Mouse (Mus musculus) layer of hippocampus, adult 9-11 months (tissue): Measurements from ENCODE around the gene Cers1.

ENCODE experiments used
- DNase-seq: peaks from one replicate; pipeline ENCODE4 v3.0.0; 2022

The Cers1 gene

GRCm38 (mm10) chr8:70315624-70316510 is at the start of gene Cers1:
TSS of gene Cers1 (plus strand) at chr8:70315775.
- DNase-seq = peak; percentile 88

DNA sequence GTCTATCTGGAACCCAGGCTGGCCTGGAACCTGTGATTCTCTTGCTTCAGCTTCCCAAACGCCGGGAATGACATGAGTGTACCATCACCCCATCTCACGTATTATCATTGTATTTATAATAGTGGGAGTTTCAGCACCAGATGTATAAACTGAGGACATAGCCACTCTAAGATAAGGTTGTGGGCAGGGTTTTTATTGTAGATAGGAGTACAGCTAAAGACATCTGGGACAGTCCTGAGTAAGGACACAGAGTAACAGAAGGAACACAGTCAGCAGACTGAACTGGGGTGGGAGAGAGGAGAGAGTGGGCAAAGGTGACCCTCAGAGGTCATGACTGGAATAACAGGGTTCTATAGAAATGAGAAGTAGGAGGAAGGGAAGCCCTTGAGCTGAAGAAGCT is 47.9 kb upstream of the Cers1 start:
- DNase-seq = no peak

DNA sequence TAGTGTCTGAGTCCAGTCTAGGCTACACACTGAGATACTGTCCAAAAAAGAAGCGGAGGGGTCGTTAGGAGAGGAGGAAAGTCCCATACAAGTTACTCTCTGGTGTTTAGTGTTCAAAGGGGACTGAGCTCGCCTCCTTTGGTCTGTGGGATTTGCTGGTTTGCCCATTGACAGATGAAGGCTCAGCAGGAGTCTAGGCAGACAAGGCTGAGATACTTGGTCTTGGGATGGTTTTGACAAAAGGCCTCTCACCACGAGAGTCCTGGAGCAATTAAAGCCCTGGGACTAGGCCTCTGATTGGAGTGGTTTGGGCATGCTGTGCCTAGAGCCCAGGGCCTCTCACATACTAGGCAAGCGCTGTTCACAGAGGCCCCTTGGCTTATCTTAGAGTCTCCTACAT is 47.3 kb upstream of the Cers1 start:
- DNase-seq = no peak

- DNase-seq = peak; percentile 29
Measured at GRCm38 (mm10) chr8:70268799-70269565, 46.6 kb upstream of the Cers1 start.

GRCm38 (mm10) chr8:70272949-70273348 is 42.6 kb upstream of the Cers1 start:
- no peak for DNase-seq

DNA sequence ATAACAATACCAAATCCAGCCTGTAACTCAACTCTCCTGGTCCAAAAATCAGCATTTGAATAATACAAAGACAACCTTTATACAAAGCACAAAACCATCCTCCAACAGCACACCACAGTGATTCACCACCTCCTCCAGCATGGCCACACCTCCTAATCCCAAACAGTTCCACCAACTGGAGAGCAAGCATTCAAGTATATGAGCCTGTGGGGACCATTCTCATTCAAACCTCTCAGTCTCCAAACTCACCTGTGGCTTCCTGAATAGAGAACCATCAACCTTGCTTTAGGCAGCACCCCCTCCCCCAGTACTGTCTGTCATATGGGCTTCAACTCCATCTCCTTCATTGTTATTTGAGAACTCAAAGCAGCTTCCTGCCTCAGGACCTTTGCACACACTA is 41.2 kb upstream of the Cers1 start:
- DNase-seq = no peak

GRCm38 (mm10) chr8:70276476-70276875 is 39.1 kb upstream of the Cers1 start:
- no peak for DNase-seq

DNA sequence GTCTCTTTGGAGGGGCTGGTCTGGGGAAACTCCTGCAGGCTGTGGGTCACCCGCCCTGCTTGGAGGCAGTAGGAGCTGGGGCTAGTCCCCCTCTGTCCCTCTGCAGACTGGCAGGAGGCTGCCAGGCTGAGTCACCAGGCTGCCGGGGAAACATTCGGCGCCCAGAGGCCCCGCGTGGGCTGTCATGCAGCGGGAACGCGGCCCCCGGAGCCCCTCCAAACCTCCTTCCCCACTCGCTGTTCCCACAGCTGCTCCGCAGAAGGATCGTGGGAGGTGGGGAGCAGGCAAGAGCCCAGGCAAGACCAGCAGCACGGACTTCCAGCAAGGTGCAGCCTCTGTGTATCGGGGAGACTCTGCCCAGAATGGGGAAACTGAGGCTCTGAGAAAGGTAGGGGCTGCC is 37.4 kb upstream of the Cers1 start:
- peak; percentile 73 for DNase-seq

DNA sequence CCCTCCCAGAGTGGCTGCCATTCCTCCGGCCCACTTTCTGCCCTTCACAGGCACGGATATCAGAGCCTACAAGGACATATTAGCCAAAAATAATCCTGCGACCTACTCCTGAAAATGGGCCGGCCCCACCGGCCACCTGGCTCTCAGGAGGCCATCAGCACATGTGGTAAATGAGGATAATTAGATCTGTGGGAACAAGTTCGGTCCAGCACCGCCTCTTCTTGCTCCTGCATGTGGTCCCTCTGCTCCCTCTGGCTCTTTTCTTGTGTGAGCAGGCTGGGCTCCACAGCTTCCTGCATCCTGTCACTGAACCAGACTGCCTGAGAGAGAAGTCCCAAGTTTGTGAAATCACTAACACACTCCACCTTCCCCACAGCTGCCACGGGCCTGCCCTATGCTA is 36.3 kb upstream of the Cers1 start:
- DNase-seq = no peak

DNA sequence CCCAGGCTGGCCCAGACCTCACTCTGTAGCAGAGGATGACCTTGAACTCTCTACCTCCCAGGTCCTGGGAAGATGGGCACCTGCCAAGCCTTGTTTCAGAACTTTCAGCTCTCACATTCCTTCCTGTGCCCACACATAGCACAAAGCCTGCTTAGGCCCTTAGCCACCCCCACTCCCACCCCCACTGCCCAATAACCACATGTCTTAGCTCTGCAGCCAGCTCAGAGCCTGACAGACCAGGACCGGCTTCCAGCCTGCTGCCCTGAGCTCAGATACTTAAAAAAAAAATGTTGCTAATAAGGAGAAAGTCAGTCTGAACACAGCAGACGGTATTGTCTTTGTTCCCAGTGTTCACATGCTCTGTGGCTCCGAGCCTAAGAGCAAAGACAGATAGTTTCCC is 34.6 kb upstream of the Cers1 start:
- DNase-seq = peak; percentile 54

- peak; percentile 90 for DNase-seq
Measured at GRCm38 (mm10) chr8:70282603-70283135, 32.9 kb upstream of the Cers1 start, which contains the start of gene Homer3. TSS of gene Homer3 (plus strand) at chr8:70282827.

DNA sequence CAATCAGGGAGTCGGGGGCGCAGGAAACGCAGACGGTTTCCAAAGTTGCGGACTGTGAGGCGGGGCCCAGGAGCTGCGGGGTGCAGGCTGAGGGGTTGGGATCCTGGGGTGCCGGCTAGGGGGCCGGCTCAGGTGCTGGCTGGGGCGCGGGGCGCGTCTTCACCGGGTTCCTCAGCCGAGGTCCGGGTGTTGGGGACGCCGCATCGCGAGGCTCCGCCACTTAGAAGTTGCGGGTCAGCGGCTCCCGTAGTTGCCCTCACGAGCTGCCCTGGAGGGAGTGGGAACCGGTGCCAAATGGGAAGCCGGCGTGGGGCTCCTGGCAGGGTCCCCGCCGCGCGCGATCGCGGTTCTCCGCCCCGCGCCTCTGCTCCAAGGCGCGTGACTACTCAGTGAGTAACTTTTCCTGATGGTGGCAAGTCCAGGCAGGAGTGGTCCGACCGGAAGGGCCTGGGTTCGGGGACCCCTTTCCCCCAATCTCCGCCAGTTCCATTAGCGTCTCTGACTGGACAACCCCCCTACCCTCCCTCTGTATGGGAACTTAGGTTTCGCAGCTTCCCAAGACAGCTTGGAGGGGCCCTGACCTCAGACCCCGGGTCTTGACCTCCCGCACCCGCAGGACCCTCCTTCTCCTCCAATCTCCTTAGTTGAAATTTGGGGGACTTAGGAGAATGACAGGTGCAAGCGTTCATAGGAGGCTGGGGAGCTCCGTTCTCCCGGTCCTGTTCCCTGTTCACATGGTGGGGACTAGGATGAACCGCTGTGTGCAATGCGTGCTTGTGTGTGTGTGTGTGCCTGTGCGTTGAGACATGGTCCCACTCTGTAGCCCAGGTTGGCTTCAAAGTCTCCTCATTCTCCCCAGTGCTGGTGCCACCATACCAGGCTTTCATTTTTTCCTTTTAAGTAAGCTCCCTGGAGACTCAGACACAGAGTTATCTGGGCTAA is 32.2 kb upstream of the Cers1 start:
- DNase-seq = no peak

- DNase-seq = no peak
Measured at GRCm38 (mm10) chr8:70284421-70284820, 31.2 kb upstream of the Cers1 start.

- no peak for DNase-seq
Measured at GRCm38 (mm10) chr8:70285304-70285703, 30.3 kb upstream of the Cers1 start.

DNA sequence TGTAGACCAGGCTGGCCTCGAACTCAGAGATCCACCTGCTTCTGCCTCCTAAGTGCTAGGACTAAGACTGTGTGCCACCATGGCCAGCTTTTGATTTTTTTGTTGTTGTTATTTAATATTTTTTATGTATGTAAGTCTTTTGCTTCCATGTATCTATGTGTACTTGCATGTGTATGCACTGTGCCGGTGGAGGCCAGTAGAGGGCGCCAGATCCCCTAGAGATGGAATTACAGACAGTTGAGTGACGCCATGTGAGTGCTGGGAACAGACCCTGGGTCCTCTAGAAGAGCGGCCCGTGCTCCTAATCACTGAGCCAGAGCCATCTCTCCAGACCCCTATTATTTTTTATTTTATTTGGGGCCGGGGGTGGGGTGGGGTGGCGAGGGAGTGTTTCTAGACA is 28.8 kb upstream of the Cers1 start:
- DNase-seq = no peak

DNA sequence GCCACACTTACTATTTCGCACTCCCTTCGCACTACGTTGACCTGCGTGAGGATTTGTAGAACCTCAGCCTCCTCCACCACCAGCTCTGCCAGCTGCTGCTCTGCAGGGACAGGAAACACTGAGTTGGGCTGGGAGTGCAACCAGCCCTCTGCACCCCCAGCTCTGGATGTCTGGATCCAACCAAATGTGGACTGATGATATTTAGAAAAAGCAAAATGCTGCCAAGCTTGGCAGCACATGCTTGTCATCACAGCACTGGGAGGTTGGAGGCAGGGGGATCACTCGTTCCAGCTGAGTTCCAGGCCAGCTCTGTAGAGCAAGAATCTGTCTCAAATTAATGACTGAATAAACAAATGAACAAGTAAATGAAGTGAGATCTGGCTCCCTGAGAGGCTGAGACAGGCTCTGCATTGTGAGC is 21.6 kb upstream of the Cers1 start:
- peak; percentile 80 for DNase-seq

DNA sequence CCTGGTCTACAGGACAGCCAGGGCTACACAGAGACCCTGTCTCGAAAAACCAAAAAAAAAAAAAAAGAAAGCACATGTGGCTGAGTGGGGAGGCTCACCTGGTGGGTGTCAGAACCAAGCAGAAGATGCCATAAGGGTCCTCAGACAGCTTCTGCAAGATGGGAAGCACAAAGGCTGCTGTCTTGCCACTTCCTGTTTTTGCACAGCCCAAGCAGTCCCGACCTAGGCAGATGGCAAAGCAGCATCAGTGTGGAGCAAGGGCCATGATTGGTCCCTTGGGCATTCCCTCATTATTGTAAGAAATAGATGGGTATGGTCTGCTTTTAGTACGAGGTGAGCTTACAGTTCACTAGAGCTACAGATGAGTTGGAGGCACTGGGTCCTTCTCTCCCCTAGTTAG is 14.7 kb upstream of the Cers1 start:
- no peak for DNase-seq

DNA sequence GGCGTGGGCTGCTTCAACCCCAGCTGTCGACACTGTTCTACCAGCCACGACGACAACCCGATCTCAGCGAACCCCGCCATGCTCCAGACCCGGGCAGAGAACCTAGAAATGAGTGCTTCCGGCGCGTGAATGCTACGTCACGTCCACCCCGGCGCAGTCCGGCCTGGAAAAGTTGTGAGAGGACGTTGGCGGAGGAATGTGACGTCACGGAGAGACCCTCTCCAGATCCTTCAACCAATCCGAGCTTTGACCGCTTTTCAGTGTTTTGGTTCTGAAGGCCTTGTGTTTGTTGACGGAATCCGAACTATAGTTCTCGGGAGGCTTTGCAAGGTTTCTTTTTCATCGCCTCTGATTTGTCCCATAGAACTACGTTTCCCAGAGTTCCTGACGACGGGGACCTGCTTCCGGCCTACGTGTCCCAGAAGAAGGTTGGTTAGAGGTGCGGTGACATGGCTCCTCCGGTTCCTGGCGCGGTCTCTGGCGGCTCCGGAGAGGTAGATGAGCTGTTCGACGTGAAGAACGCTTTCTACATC is 13.2 kb upstream of the Cers1 start, which contains the start of the genes Ddx49 and Cope:
TSS of gene Ddx49 (minus strand) at position 132 of the 533 bp plus-strand sequence.
TSS of gene Cope (plus strand) at position 161 of the 533 bp plus-strand sequence.
- peak; percentile 94 for DNase-seq

GRCm38 (mm10) chr8:70302901-70303300 is 12.7 kb upstream of the Cers1 start:
- no peak for DNase-seq

- no peak for DNase-seq
Measured at GRCm38 (mm10) chr8:70309311-70309710, 6.3 kb upstream of the Cers1 start.

- no peak for DNase-seq
Measured at GRCm38 (mm10) chr8:70313399-70313798, 2.2 kb upstream of the Cers1 start.
